Mouse (Mus musculus) spleen, adult 2 months (tissue): Measurements from ENCODE around the gene Flii. TPM values are rescaled to one million over a fixed set of nuclear protein-coding genes. Genes with fewer than 3 reads are reported as not detected.

Source experiments
- DNase-seq, 2 experiments: peaks; one replicate each; pipeline versions ENCODE4 v3.0.0 to v3.0.0-alpha.2; 2012 to 2021; ENCODE audit warnings: low spot score in 2 of 2, low read depth in 1 of 2
- H3K27ac ChIP-seq: fragments of 200-500 bp; 2 replicates; pipeline ENCODE4 v1.5.1; 2012; ENCODE audit warnings: low read length, inconsistent platforms; ENCODE audit not compliant: insufficient read depth
- H3K27me3 ChIP-seq: fragments of 200-500 bp; 2 replicates; pipeline ENCODE4 v1.6.1; 2012; ENCODE audit warnings: mild to moderate bottlenecking, moderate library complexity, low read length, inconsistent platforms; ENCODE audit not compliant: control insufficient read depth, insufficient read depth
- H3K36me3 ChIP-seq: fragments of 200-500 bp; 2 replicates; pipeline ENCODE4 v1.6.1; 2012; ENCODE audit warnings: mild to moderate bottlenecking, low read length, inconsistent platforms; ENCODE audit not compliant: control insufficient read depth, insufficient read depth
- H3K4me1 ChIP-seq: fragments of 200-500 bp; 2 replicates; pipeline ENCODE4 v1.6.1; 2011; ENCODE audit warnings: inconsistent platforms; ENCODE audit not compliant: control insufficient read depth, insufficient read depth, insufficient read length
- H3K4me3 ChIP-seq: fragments of 200-500 bp; 2 replicates; pipeline ENCODE4 v1.5.1; 2011; ENCODE audit warnings: mild to moderate bottlenecking, inconsistent platforms; ENCODE audit not compliant: insufficient read depth, insufficient read length; ENCODE audit errors: extremely low read depth
- CTCF ChIP-seq: fragments of 200-500 bp; IDR thresholded peaks from 2 replicates; pipeline ENCODE4 v1.5.1; 2011; ENCODE audit warnings: mild to moderate bottlenecking, inconsistent platforms; ENCODE audit not compliant: insufficient read depth, insufficient read length, insufficient replicate concordance; ENCODE audit errors: extremely low read depth
- POLR2A ChIP-seq: fragments of 200-500 bp; IDR thresholded peaks from 2 replicates; pipeline ENCODE4 v1.6.1; 2011; ENCODE audit warnings: low read depth, low read length, inconsistent platforms
- WGBS: fragments of 180-500 bp; shearing (Covaris S2); methylation state at CpG from one replicate; pipeline ENCODE4 v1.1.7; 2018; 5-methylcytosine and 5-hydroxymethylcytosine counted together
- polyA plus RNA-seq: library from polyadenylated mRNA; depleted of rRNA; stranded (reverse); fragments of >200 nt; gene quantifications from 2 replicates; pipeline ENCODE4 v1.2.3, GENCODE M21; 2012

The Flii gene
- polyA plus RNA-seq, 1 experiment = 164 TPM

- Histone ChIP-seq H3K4me1 (no peaks in the 10 kb centered on the region; the same call in 1 of the 2 replicates), H3K27ac (no peak overlapping the region), H3K36me3 (peaks cover 48% of the 10 kb centered on the region), H3K27me3 (no peaks in the 10 kb centered on the region), H3K4me3 (no peak overlapping the region)
- whole genome bisulfite sequencing = 95% methylated on average over 10 of the region's 10 CpGs
- no peak for TF ChIP-seq POLR2A
- TF ChIP-seq CTCF = no peak
- no peak for DNase-seq
Measured at GRCm38 (mm10) chr11:60708631-60709030, 18.4 kb downstream of the Flii start.

GRCm38 (mm10) chr11:60707672-60708071, 19.4 kb downstream of the Flii start:
- 81% methylated on average over 3 of the region's 3 CpGs for WGBS
- Histone ChIP-seq H3K4me3 (no peak overlapping the region), H3K27ac (no peak overlapping the region)

GRCm38 (mm10) chr11:60706696-60707480, 20.2 kb downstream of the Flii start:
- DNase-seq = peak in 1 of 2 experiments; percentile 2
- WGBS = 93% methylated on average over 14 of the region's 14 CpGs
- peaks cover 31% of the 10 kb centered on the region for H3K36me3 ChIP-seq

More at GRCm38 (mm10) chr11:60707672-60708071, 19.4 kb downstream of the Flii start:
- H3K36me3 ChIP-seq = peaks cover 39% of the 10 kb centered on the region
- peak in 1 of 2 experiments; percentile 11 for DNase-seq
- TF ChIP-seq CTCF (no peak), POLR2A (no peak)
- H3K27me3 ChIP-seq = no peaks in the 10 kb centered on the region
- H3K4me1 ChIP-seq = peaks cover 3% of the 10 kb centered on the region; the same call in 1 of the 2 replicates

GRCm38 (mm10) chr11:60706076-60706475, 21.0 kb downstream of the Flii start:
- no peak overlapping the region for H3K4me3 ChIP-seq

More at GRCm38 (mm10) chr11:60706696-60707480, 20.2 kb downstream of the Flii start:
- Histone ChIP-seq H3K27ac (no peak overlapping the region), H3K27me3 (no peaks in the 10 kb centered on the region), H3K4me1 (peaks cover 3% of the 10 kb centered on the region; the same call in 1 of the 2 replicates), H3K4me3 (no peak overlapping the region)
- TF ChIP-seq CTCF (no peak), POLR2A (no peak)

GRCm38 (mm10) chr11:60705255-60705654, 21.8 kb downstream of the Flii start:
- peaks cover 3% of the 10 kb centered on the region; the same call in 1 of the 2 replicates for H3K4me1 ChIP-seq
- H3K27me3 ChIP-seq = no peaks in the 10 kb centered on the region
- TF ChIP-seq POLR2A (no peak), CTCF (no peak)
- 92% methylated on average over 3 of the region's 3 CpGs for WGBS
- H3K27ac ChIP-seq = no peak overlapping the region
- no peak overlapping the region for H3K4me3 ChIP-seq
- peaks cover 25% of the 10 kb centered on the region for H3K36me3 ChIP-seq
- DNase-seq = peak in 1 of 2 experiments; percentile 2

More at GRCm38 (mm10) chr11:60706076-60706475, 21.0 kb downstream of the Flii start:
- Histone ChIP-seq H3K36me3 (peaks cover 25% of the 10 kb centered on the region), H3K27me3 (no peaks in the 10 kb centered on the region), H3K4me1 (peaks cover 3% of the 10 kb centered on the region; the same call in 1 of the 2 replicates), H3K27ac (no peak overlapping the region)
- 89% methylated on average over 7 of the region's 7 CpGs for WGBS
- TF ChIP-seq POLR2A = no peak
- no peak for TF ChIP-seq CTCF
- peak in 1 of 2 experiments; percentile 1 for DNase-seq

GRCm38 (mm10) chr11:60704023-60704880, 22.8 kb downstream of the Flii start:
- no peak for TF ChIP-seq POLR2A
- TF ChIP-seq CTCF = no peak
- no peak overlapping the region for H3K4me3 ChIP-seq
- H3K4me1 ChIP-seq = peaks cover 3% of the 10 kb centered on the region; the same call in 1 of the 2 replicates
- H3K27ac ChIP-seq = no peak overlapping the region
- no peaks in the 10 kb centered on the region for H3K27me3 ChIP-seq
- H3K36me3 ChIP-seq = peaks cover 22% of the 10 kb centered on the region
- peak in 1 of 2 experiments; percentile 2 for DNase-seq
- 96% methylated on average over 19 of the region's 19 CpGs for WGBS
